Mouse (Mus musculus) MEL (cell line): Measurements from ENCODE around the gene Olfr555. TPM values are rescaled to one million over a fixed set of nuclear protein-coding genes. Genes with fewer than 3 reads are reported as not detected.
"Not testable (repeated sequence)": the region's sequence is repeated elsewhere in the genome, so short reads cannot be mapped to it uniquely, and the experiment has no call there.

Experiments
- DNase-seq: peaks from one replicate; pipeline ENCODE4 v3.0.0; 2011; ENCODE audit warnings: low read depth, low spot score
- H3K27ac ChIP-seq: 2 replicates; pipeline ENCODE4 v1.5.1; 2012; ENCODE audit warnings: low read depth, mild to moderate bottlenecking, control low read depth, low read length, moderate library complexity; ENCODE audit not compliant: control insufficient read depth
- H3K27me3 ChIP-seq, 2 experiments: fragments of 150-350 bp in 1 of 2; sonication (generic) in 1 of 2; 2 replicates each; pipeline ENCODE4 v1.6.1; 2012; ENCODE audit warnings: low read length in 2 of 2, mild to moderate bottlenecking in 2 of 2, improper control_type of control experiment in 1 of 2, moderate library complexity in 1 of 2; ENCODE audit not compliant: insufficient read depth in 2 of 2, control insufficient read depth in 1 of 2
- H3K36me3 ChIP-seq, 2 experiments: 2 replicates each; pipeline ENCODE4 v1.6.1; 2012 to 2014; ENCODE audit warnings: low read length in 2 of 2, improper control_type of control experiment in 1 of 2, inconsistent platforms in 1 of 2, mild to moderate bottlenecking in 1 of 2; ENCODE audit not compliant: insufficient read depth in 2 of 2, control insufficient read depth in 1 of 2
- H3K4me1 ChIP-seq, 2 experiments: fragments of 150-350 bp in 1 of 2; sonication (generic) in 1 of 2; 2 replicates each; pipeline ENCODE4 v1.6.1; 2012; ENCODE audit warnings: low read length in 2 of 2, improper control_type of control experiment in 1 of 2, mild to moderate bottlenecking in 1 of 2; ENCODE audit not compliant: insufficient read depth in 2 of 2, control insufficient read depth in 1 of 2
- H3K4me3 ChIP-seq, 2 experiments: fragments of 150-350 bp in 1 of 2; sonication (generic) in 1 of 2; 2 replicates each; pipeline ENCODE4 v1.5.1; 2012; ENCODE audit warnings: low read depth in 2 of 2, low read length in 2 of 2, mild to moderate bottlenecking in 2 of 2, moderate library complexity in 2 of 2, control low read depth in 1 of 2, improper control_type of control experiment in 1 of 2; ENCODE audit not compliant: control insufficient read depth in 1 of 2, insufficient read depth in 1 of 2
- H3K79me2 ChIP-seq: 2 replicates; pipeline ENCODE4 v1.6.1; 2012; ENCODE audit warnings: mild to moderate bottlenecking, low read length, moderate library complexity; ENCODE audit not compliant: control insufficient read depth, poor library complexity, insufficient read depth
- H3K9ac ChIP-seq: 2 replicates; pipeline ENCODE4 v1.6.1; 2012; ENCODE audit warnings: low read depth, mild to moderate bottlenecking, control low read depth, low read length, moderate library complexity; ENCODE audit not compliant: control insufficient read depth, poor library complexity, severe bottlenecking
- H3K9me3 ChIP-seq: fragments of 150-350 bp; sonication (generic); replicated peaks from 2 replicates; pipeline ENCODE4 v1.6.1; 2012; ENCODE audit warnings: mild to moderate bottlenecking, low read length, improper control_type of control experiment, moderate library complexity; ENCODE audit not compliant: insufficient read depth
- CHD1 ChIP-seq: IDR thresholded peaks from 2 replicates; pipeline ENCODE4 v1.6.1; 2012; ENCODE audit warnings: low read depth, mild to moderate bottlenecking, inconsistent platforms, low read length, improper control_type of control experiment
- CTCF ChIP-seq, 3 experiments: IDR thresholded peaks in 2 of 3; conservative IDR thresholded peaks in 1 of 3; 2 replicates each; pipeline ENCODE4 v1.5.1; 2011 to 2012; ENCODE audit warnings: low read length in 3 of 3, low read depth in 2 of 3, mild to moderate bottlenecking in 2 of 3, improper control_type of control experiment in 1 of 3, inconsistent platforms in 1 of 3, mixed read lengths in 1 of 3, moderate library complexity in 1 of 3; ENCODE audit not compliant: control insufficient read depth in 1 of 3, insufficient read depth in 1 of 3, poor library complexity in 1 of 3, severe bottlenecking in 1 of 3
- GABPA ChIP-seq: IDR thresholded peaks from 2 replicates; pipeline ENCODE4 v1.6.1; 2012; ENCODE audit warnings: low read depth, mild to moderate bottlenecking, inconsistent platforms, low read length, improper control_type of control experiment, moderate library complexity
- GATA1 ChIP-seq: IDR thresholded peaks from 2 replicates; pipeline ENCODE4 v1.6.1; 2011; ENCODE audit warnings: low read depth, low read length, improper control_type of control experiment
- JUND ChIP-seq: IDR thresholded peaks from 2 replicates; pipeline ENCODE4 v1.6.1; 2011; ENCODE audit warnings: low read depth, mild to moderate bottlenecking, improper control_type of control experiment, low read length
- KAT2A ChIP-seq: conservative IDR thresholded peaks from 2 replicates; pipeline ENCODE4 v1.6.1; 2012; ENCODE audit warnings: low read depth, low read length, improper control_type of control experiment, inconsistent platforms
- MAFK ChIP-seq: IDR thresholded peaks from 2 replicates; pipeline ENCODE4 v1.6.1; 2011; ENCODE audit warnings: low read depth, mild to moderate bottlenecking, low read length, improper control_type of control experiment, borderline replicate concordance
- MAX ChIP-seq: IDR thresholded peaks from 2 replicates; pipeline ENCODE4 v1.6.1; 2011; ENCODE audit warnings: low read length, improper control_type of control experiment
- MEF2A ChIP-seq: IDR thresholded peaks from 2 replicates; pipeline ENCODE4 v1.6.1; 2014; ENCODE audit warnings: low read depth, mild to moderate bottlenecking, inconsistent platforms, low read length, improper control_type of control experiment; ENCODE audit not compliant: poor library complexity, insufficient replicate concordance, severe bottlenecking; ENCODE audit errors: extremely low read depth
- MXI1 ChIP-seq: IDR thresholded peaks from 2 replicates; pipeline ENCODE4 v1.6.1; 2011; ENCODE audit warnings: mild to moderate bottlenecking, low read depth, low read length, improper control_type of control experiment
- MYB ChIP-seq: IDR thresholded peaks from 2 replicates; pipeline ENCODE4 v1.6.1; 2011; ENCODE audit warnings: mild to moderate bottlenecking, low read depth, low read length, improper control_type of control experiment
- MYC ChIP-seq: IDR thresholded peaks from 2 replicates; pipeline ENCODE4 v1.6.1; 2011; ENCODE audit warnings: low read depth, mild to moderate bottlenecking, low read length, improper control_type of control experiment, moderate library complexity
- POLR2AphosphoS2 ChIP-seq: IDR thresholded peaks from 2 replicates; pipeline ENCODE4 v1.6.1; 2011; ENCODE audit warnings: low read length, improper control_type of control experiment
- POLR2AphosphoS5 ChIP-seq: IDR thresholded peaks from 2 replicates; pipeline ENCODE4 v1.6.1; 2012; ENCODE audit warnings: low read depth, borderline replicate concordance, mild to moderate bottlenecking, inconsistent platforms, low read length, moderate library complexity, mixed read lengths
- RCOR1 ChIP-seq: IDR thresholded peaks from 2 replicates; pipeline ENCODE4 v1.6.1; 2012; ENCODE audit warnings: low read depth, mild to moderate bottlenecking, inconsistent platforms, low read length, improper control_type of control experiment
- TAL1 ChIP-seq: IDR thresholded peaks from 2 replicates; pipeline ENCODE4 v1.6.1; 2012; ENCODE audit warnings: mild to moderate bottlenecking, inconsistent platforms, low read length, moderate library complexity, mixed read lengths
- TBP ChIP-seq: IDR thresholded peaks from 2 replicates; pipeline ENCODE4 v1.8.0; 2011; ENCODE audit warnings: low read depth, low read length, improper control_type of control experiment
- UBTF ChIP-seq: IDR thresholded peaks from 2 replicates; pipeline ENCODE4 v1.6.1; 2012; ENCODE audit warnings: low read depth, mild to moderate bottlenecking, inconsistent platforms, low read length, improper control_type of control experiment, moderate library complexity, borderline replicate concordance; ENCODE audit not compliant: insufficient read depth
- ZC3H11A ChIP-seq: IDR thresholded peaks from 2 replicates; pipeline ENCODE4 v1.6.1; 2012; ENCODE audit warnings: low read depth, mild to moderate bottlenecking, inconsistent platforms, low read length, improper control_type of control experiment
- ZMIZ1 ChIP-seq: IDR thresholded peaks from 2 replicates; pipeline ENCODE4 v1.6.1; 2012; ENCODE audit warnings: low read depth, mild to moderate bottlenecking, inconsistent platforms, low read length, improper control_type of control experiment, moderate library complexity
- ZNF384 ChIP-seq: IDR thresholded peaks from 2 replicates; pipeline ENCODE4 v1.6.1; 2012; ENCODE audit warnings: low read depth, mild to moderate bottlenecking, inconsistent platforms, low read length, improper control_type of control experiment
- polyA plus RNA-seq, 2 experiments: library from polyadenylated mRNA; stranded (reverse) in 1 of 2; unstranded in 1 of 2; fragments of >175 nt in 1 of 2; fragments of >200 nt in 1 of 2; gene quantifications; 2 replicates each; pipeline versions ENCODE4 v1.2.1 to v1.2.4; 2012; ENCODE audit warnings: low replicate concordance in 2 of 2, low read depth in 1 of 2; ENCODE audit not compliant: insufficient read length in 2 of 2, insufficient read depth in 1 of 2, missing spikeins in 1 of 2
- total RNA-seq: library from RNA; depleted of rRNA; stranded (reverse); fragments of 300-350 nt; gene quantifications from 2 replicates; pipeline ENCODE4 v1.2.3, GENCODE M21; 2012; rRNA removed

Gene Olfr555
- total RNA-seq: not detected in 2 replicates
- polyA plus RNA-seq: not detected

- H3K27ac ChIP-seq: no peak within 1 kb of the TSS
- TF ChIP-seq TAL1: no peak
- no peak for TF ChIP-seq CTCF (IDR thresholded peaks at IDR 0.05 in 2 of 3, conservative IDR thresholded peaks at IDR 0.05 in 1 of 3; ENCODE audit: control insufficient read depth in 1 of 3, insufficient read depth in 1 of 3, low read depth in 2 of 3, low read length in 3 of 3, poor library complexity in 1 of 3, severe bottlenecking in 1 of 3)
- no peak for TF ChIP-seq GATA1
- no peak for TF ChIP-seq KAT2A
- no peak for TF ChIP-seq MEF2A
- no peak for TF ChIP-seq TBP
- TF ChIP-seq POLR2AphosphoS5: no peak
Measured at GRCm38 (mm10) chr7:102658523-102658922, at the start of gene Olfr555. Gene Olfr555, plus strand, starts transcription at chr7:102658823.

DNA sequence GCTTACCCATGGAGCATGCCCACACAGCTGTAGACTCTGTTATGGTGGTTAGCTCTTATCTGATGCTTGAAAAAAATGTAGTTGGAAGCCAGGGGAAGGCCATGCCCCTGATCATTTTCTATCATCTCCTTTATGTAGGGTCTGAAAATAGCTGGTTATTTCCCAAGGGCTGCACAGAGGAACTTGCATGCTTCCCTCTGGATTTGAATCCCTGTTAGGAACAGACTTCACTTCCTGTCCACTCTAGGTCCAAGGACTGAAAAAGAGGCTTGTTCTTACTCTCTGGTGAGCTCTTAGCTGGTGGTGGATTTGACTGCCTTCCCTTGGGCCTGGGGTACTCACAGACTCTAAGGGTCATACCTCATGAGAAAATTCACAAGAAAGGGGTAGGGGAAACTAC, 40.5 kb upstream of the Olfr555 start, which contains the start of gene Olfr553:
Olfr553 (minus strand) TSS at position 101 of the 400 bp plus-strand sequence.
- no peak for DNase-seq
- H3K27ac ChIP-seq: no peak within 1 kb of the TSS
- H3K4me3 ChIP-seq: no peak within 1 kb of the TSS
- no peaks in the 10 kb centered on the region; a peak in 2 of 4 replicates for H3K27me3 ChIP-seq
- no peaks in the 10 kb centered on the region for H3K4me1 ChIP-seq
- no peak for TF ChIP-seq UBTF
- 0 out of 2 replicates have a peak, but pooled peaks have one; percentile 18 for TF ChIP-seq ZNF384
- TF ChIP-seq, all 39 proteins: peak for 1
- Histone ChIP-seq H3K9ac (no peak within 1 kb of the TSS), H3K79me2 (no peaks in the 10 kb centered on the region), H3K36me3 (no peaks in the 10 kb centered on the region), H3K9me3 (no peaks in the 10 kb centered on the region)

More at GRCm38 (mm10) chr7:102658523-102658922, at the start of gene Olfr555:
- H3K9ac ChIP-seq: no peak within 1 kb of the TSS
- H3K4me3 ChIP-seq: no peak within 1 kb of the TSS
- no peaks in the 10 kb centered on the region for H3K36me3 ChIP-seq
- H3K79me2 ChIP-seq: no peaks in the 10 kb centered on the region
- no peaks in the 10 kb centered on the region for H3K9me3 ChIP-seq
- H3K4me1 ChIP-seq: no peaks in the 10 kb centered on the region
- H3K27me3 ChIP-seq: peaks cover 0 to 3% of the 10 kb centered on the region in 2 experiments; a peak in 2 of 4 replicates
- DNase-seq: no peak

DNA sequence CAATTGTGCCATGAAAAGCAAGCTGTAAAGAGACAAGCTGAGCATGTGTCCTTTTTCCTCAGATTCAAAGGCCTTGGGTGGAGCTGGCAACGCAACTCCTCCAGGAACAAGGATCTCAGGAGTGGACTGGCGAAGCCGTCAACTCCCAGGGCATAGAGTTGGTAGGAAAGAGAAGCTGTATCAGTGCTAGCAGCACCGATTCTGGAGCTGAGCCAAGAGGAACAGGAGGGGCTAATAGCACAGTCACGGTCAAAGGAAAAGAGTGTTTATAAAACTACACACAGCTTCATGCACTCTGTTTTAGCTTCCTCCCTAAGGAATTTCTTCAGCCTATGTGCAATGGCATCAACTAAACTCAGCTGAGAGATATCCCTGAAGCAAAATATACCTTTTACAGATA, 39.0 kb upstream of the Olfr555 start:
- TF ChIP-seq ZC3H11A (no peak), MAX (no peak), ZMIZ1 (no peak), CTCF (IDR thresholded peaks at IDR 0.05 in 2 of 3, conservative IDR thresholded peaks at IDR 0.05 in 1 of 3; ENCODE audit: control insufficient read depth in 1 of 3, insufficient read depth in 1 of 3, low read depth in 2 of 3, low read length in 3 of 3, poor library complexity in 1 of 3, severe bottlenecking in 1 of 3) (no peak), POLR2AphosphoS2 (no peak), ZNF384 (no peak), JUND (no peak), MXI1 (no peak), CHD1 (no peak), GABPA (no peak), MYC (no peak), MYB (no peak), TAL1 (no peak), RCOR1 (no peak), MAFK (no peak)

DNA sequence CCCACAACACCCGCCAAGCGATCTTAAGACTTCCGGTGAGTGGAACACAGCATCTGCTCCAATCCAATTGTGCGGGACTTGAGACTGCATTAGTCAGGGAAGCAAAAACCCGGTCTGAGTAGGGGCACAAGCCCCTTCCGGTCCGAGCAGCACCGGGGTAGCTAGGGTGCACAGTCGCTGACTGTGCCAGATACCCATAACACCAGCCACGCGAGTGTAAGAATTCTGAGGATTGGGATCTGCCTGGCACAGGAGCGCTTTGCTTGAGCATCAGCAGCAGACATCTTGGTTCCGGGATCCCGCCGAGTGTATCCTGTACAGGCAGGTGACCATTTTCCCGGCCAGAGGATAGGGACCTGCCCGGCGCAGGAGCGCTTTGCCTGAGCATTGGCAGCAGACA, 38.3 kb upstream of the Olfr555 start:
- H3K27ac ChIP-seq, DNase-seq, H3K4me1 ChIP-seq, H3K36me3 ChIP-seq, H3K79me2 ChIP-seq, H3K9me3 ChIP-seq, H3K9ac ChIP-seq, H3K4me3 ChIP-seq, H3K27me3 ChIP-seq: not testable (repeated sequence)

More for the DNA sequence above, 39.0 kb upstream of the Olfr555 start:
- DNase-seq: peak; percentile 55
- no peaks in the 10 kb centered on the region; a peak in 2 of 4 replicates for H3K27me3 ChIP-seq
- no peaks in the 10 kb centered on the region for H3K9me3 ChIP-seq
- H3K27ac ChIP-seq: no peak overlapping the region
- no peaks in the 10 kb centered on the region for H3K4me1 ChIP-seq
- H3K36me3 ChIP-seq: no peaks in the 10 kb centered on the region
- no peaks in the 10 kb centered on the region for H3K79me2 ChIP-seq
- no peak overlapping the region for H3K4me3 ChIP-seq
- H3K9ac ChIP-seq: no peak overlapping the region
